Mouse (Mus musculus) hindbrain, postnatal 0 days (tissue): ENCODE data around the gene Ethe1. TPM values are rescaled to one million over a fixed set of nuclear protein-coding genes. Genes with fewer than 3 reads are reported as not detected.

Source experiments
- ATAC-seq: fragments of 200-750 bp; cut with Nextera tagmentation; 2 replicates; pipeline ENCODE4 v1.8.0; 2017; ENCODE audit warnings: mild to moderate bottlenecking, moderate TSS enrichment, moderate library complexity
- DNase-seq: peaks from one replicate; pipeline ENCODE4 v3.0.0-alpha.2; 2015; ENCODE audit warnings: low spot score
- H3K27ac ChIP-seq: fragments of 300-500 bp; sonication (generic); 2 replicates; pipeline ENCODE4 v1.5.1; 2014; ENCODE audit warnings: mild to moderate bottlenecking
- H3K27me3 ChIP-seq: fragments of 300-500 bp; sonication (generic); 2 replicates; pipeline ENCODE4 v1.6.1; 2014; ENCODE audit warnings: low read length, mixed read lengths; ENCODE audit not compliant: insufficient read depth
- H3K36me3 ChIP-seq: fragments of 300-500 bp; sonication (generic); 2 replicates; pipeline ENCODE4 v1.6.1; 2014; ENCODE audit warnings: low read length, mixed read lengths; ENCODE audit not compliant: insufficient read depth
- H3K4me1 ChIP-seq: fragments of 300-500 bp; sonication (generic); 2 replicates; pipeline ENCODE4 v1.6.1; 2014; ENCODE audit warnings: antibody characterized with exemption, low read length, mixed read lengths; ENCODE audit not compliant: insufficient read depth
- H3K4me2 ChIP-seq: fragments of 300-500 bp; sonication (generic); 2 replicates; pipeline ENCODE4 v1.6.1; 2014; ENCODE audit warnings: low read depth, mild to moderate bottlenecking, low read length, moderate library complexity, mixed read lengths
- H3K4me3 ChIP-seq: fragments of 300-500 bp; sonication (generic); 2 replicates; pipeline ENCODE4 v1.5.1; 2014; ENCODE audit warnings: low read length
- H3K9ac ChIP-seq: fragments of 300-500 bp; sonication (generic); replicated peaks from 2 replicates; pipeline ENCODE4 v1.6.1; 2014; ENCODE audit warnings: mild to moderate bottlenecking, low read length, moderate library complexity, mixed read lengths
- H3K9me3 ChIP-seq: fragments of 300-500 bp; sonication (generic); 2 replicates; pipeline ENCODE4 v1.6.1; 2016; ENCODE audit warnings: low read length, mixed read lengths
- CTCF ChIP-seq: IDR thresholded peaks from 2 replicates; pipeline ENCODE4 v1.5.1; 2016; ENCODE audit warnings: antibody characterized with exemption, control low read depth, low read depth
- WGBS: fragments of 180-500 bp; shearing (Covaris S2); extraction: QIAGEN DNeasy Blood & Tissue Kit; methylation state at CpG from one replicate; pipeline ENCODE4 v1.1.7; 2014; 5-methylcytosine and 5-hydroxymethylcytosine counted together
- polyA plus RNA-seq: library from polyadenylated mRNA; unstranded; fragments of >200 nt; fragmentation: Nextera tagmentation; extraction: Ambion mirVana; gene quantifications from 2 replicates; pipeline ENCODE4 v1.2.1, GENCODE M21; 2015
- total RNA-seq: library from RNA; depleted of rRNA; stranded (reverse); fragments of >200 nt; gene quantifications from 2 replicates; pipeline ENCODE4 v1.2.3, GENCODE M21; 2014

Gene Ethe1
- total and polyA plus RNA-seq, 2 experiments from 2014 or later, result 25.3 to 43.8 TPM

GRCm38 (mm10) chr7:24572455-24572854 is 14.9 kb upstream of the Ethe1 start:
- DNase-seq (peak; percentile 23), ATAC-seq (no peak)
- Histone ChIP-seq H3K36me3 (peaks cover 24% of the 10 kb centered on the region), H3K9ac (no peak overlapping the region), H3K27me3 (no peaks in the 10 kb centered on the region), H3K4me2 (no peak overlapping the region), H3K4me3 (no peak overlapping the region), H3K9me3 (no peaks in the 10 kb centered on the region), H3K27ac (no peak overlapping the region), H3K4me1 (no peaks in the 10 kb centered on the region)
- WGBS, result 44% methylated on average over 5 of the region's 5 CpGs
- TF ChIP-seq CTCF, result peak; percentile 52

GRCm38 (mm10) chr7:24574224-24574796 is 13.0 kb upstream of the Ethe1 start:
- 55% methylated on average over 12 of the region's 12 CpGs for WGBS
- Histone ChIP-seq H3K4me1 (no peaks in the 10 kb centered on the region), H3K9ac (no peak overlapping the region), H3K4me3 (no peak overlapping the region), H3K36me3 (peaks cover 10% of the 10 kb centered on the region; the same call in 1 of the 2 replicates), H3K27ac (no peak overlapping the region), H3K4me2 (no peak overlapping the region), H3K27me3 (no peaks in the 10 kb centered on the region), H3K9me3 (no peaks in the 10 kb centered on the region)
- TF ChIP-seq CTCF, result no peak
- no peak for DNase-seq
- peak; percentile 28; the same call in 1 of the 2 replicates for ATAC-seq

- Histone ChIP-seq H3K36me3 (no peaks in the 10 kb centered on the region), H3K27me3 (no peaks in the 10 kb centered on the region), H3K4me2 (no peak overlapping the region), H3K27ac (no peak overlapping the region), H3K4me3 (no peak overlapping the region), H3K4me1 (no peaks in the 10 kb centered on the region), H3K9ac (no peak overlapping the region), H3K9me3 (no peaks in the 10 kb centered on the region)
- 89% methylated on average over 10 of the region's 10 CpGs for WGBS
- ATAC-seq, result no peak
- DNase-seq, result no peak
- no peak for TF ChIP-seq CTCF
Measured at GRCm38 (mm10) chr7:24577811-24578210, 9.5 kb upstream of the Ethe1 start.

- no peaks in the 10 kb centered on the region for H3K4me1 ChIP-seq
- no peaks in the 10 kb centered on the region for H3K36me3 ChIP-seq
- H3K4me3 ChIP-seq, result no peak overlapping the region
- H3K27ac ChIP-seq, result no peak overlapping the region
- H3K27me3 ChIP-seq, result no peaks in the 10 kb centered on the region; the same call in 1 of the 2 replicates
- DNase-seq (no peak), ATAC-seq (no peak)
- no peak overlapping the region for H3K9ac ChIP-seq
- TF ChIP-seq CTCF, result no peak
- H3K4me2 ChIP-seq, result no peak overlapping the region
- H3K9me3 ChIP-seq, result no peaks in the 10 kb centered on the region
- 82% methylated on average over 6 of the region's 6 CpGs for WGBS
Measured at GRCm38 (mm10) chr7:24584876-24585275, 2.5 kb upstream of the Ethe1 start.

GRCm38 (mm10) chr7:24585995-24586394 is 1.3 kb upstream of the Ethe1 start:
- no peak overlapping the region for H3K4me3 ChIP-seq

GRCm38 (mm10) chr7:24586828-24587227 is 515 bp upstream of the Ethe1 start:
- no peaks in the 10 kb centered on the region for H3K36me3 ChIP-seq
- no peaks in the 10 kb centered on the region; the same call in 1 of the 2 replicates for H3K27me3 ChIP-seq
- peak overlapping the region; percentile 82 for H3K9ac ChIP-seq
- H3K4me3 ChIP-seq, result peak overlapping the region; percentile 63
- H3K4me2 ChIP-seq, result peak overlapping the region; percentile 76
- H3K4me1 ChIP-seq, result no peaks in the 10 kb centered on the region
- no peak for TF ChIP-seq CTCF
- no peaks in the 10 kb centered on the region for H3K9me3 ChIP-seq
- H3K27ac ChIP-seq, result peak overlapping the region; percentile 75; the same call in 1 of the 2 replicates
- ATAC-seq (peak; percentile 65), DNase-seq (peak; percentile 57)
- 11% methylated on average over 8 of the region's 8 CpGs for WGBS

More at GRCm38 (mm10) chr7:24585995-24586394, 1.3 kb upstream of the Ethe1 start:
- no peak overlapping the region for H3K9ac ChIP-seq
- TF ChIP-seq CTCF, result no peak
- ATAC-seq, result no peak
- no peaks in the 10 kb centered on the region for H3K9me3 ChIP-seq
- no peak for DNase-seq
- no peaks in the 10 kb centered on the region for H3K36me3 ChIP-seq
- 39% methylated on average over 13 of the region's 16 CpGs for WGBS
- no peak overlapping the region for H3K27ac ChIP-seq
- no peak overlapping the region for H3K4me2 ChIP-seq
- no peaks in the 10 kb centered on the region for H3K4me1 ChIP-seq
- no peaks in the 10 kb centered on the region; the same call in 1 of the 2 replicates for H3K27me3 ChIP-seq

GRCm38 (mm10) chr7:24588336-24588735 is 993 bp downstream of the Ethe1 start:
- no peaks in the 10 kb centered on the region; the same call in 1 of the 2 replicates for H3K27me3 ChIP-seq
- no peaks in the 10 kb centered on the region for H3K36me3 ChIP-seq
- no peak overlapping the region for H3K4me3 ChIP-seq
- DNase-seq (no peak), ATAC-seq (no peak)
- 79% methylated on average over 13 of the region's 13 CpGs for WGBS
- H3K9me3 ChIP-seq, result no peaks in the 10 kb centered on the region
- H3K4me2 ChIP-seq, result no peak overlapping the region
- no peaks in the 10 kb centered on the region for H3K4me1 ChIP-seq
- no peak overlapping the region for H3K9ac ChIP-seq
- no peak for TF ChIP-seq CTCF
- no peak overlapping the region for H3K27ac ChIP-seq
